Mouse (Mus musculus): ENCODE results near the gene Nccrp1.

Nccrp1 gene

DNA sequence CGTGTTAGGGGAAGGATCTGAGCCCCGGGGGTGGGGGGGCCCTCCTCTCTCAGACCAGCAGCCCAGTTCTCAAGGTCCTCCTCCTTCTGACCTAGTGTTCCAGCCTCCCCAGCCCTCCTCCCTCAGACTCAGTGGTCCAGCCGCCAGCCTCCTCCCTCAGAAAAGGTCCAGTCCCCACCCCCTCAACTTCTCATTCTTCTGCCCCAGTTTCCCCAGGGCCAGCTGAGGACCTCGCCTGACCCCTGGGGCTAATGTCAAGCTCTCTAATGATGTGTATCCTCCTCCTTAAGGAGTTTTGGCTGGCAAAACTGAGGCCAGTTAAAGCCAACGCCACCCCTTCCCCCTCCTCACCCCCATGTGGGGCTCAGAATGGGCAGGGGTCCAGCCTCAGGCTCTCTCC is at the start of gene Nccrp1:
Nccrp1 (minus strand) TSS at position 101 of the 400 bp plus-strand sequence.
- no peak for DNase-seq

DNA sequence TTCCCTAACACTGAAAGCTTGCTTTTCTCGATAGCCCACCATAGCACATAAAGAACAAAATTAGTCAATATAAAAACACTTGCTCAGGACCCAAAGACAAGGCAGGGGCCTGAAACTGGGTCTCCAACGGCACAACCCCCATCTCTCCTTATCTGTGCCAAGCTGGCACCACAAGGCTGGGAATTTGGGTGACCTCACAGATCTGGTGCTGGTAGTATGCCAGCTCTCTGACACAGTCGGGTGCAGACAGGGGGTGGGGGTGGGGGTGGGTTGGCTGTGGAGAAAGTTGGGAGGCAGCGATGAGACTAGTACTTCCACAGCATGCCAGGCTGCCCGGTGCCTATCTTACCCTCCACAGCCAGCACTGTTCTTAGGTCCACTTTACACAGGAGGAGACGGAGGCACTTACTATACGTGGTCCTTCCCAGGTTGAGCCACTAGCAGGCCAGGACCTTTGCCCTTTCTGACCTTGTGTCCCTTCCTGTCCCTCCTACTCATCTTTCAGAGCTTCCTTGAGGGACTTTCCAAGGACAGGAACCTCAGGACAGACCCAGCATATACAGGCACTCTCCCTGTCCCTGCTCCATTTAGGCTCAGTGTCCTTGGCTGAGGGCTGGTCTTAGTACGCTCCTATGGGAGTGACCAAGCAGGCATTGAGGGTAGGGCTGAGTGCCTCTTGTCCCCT is 48.8 kb upstream of the Nccrp1 start:
- no peak for DNase-seq

- no peak for DNase-seq
Measured at GRCm38 (mm10) chr7:28593206-28594111, 46.4 kb upstream of the Nccrp1 start.

- no peak for DNase-seq
Measured at GRCm38 (mm10) chr7:28591862-28592261, 44.8 kb upstream of the Nccrp1 start.

DNA sequence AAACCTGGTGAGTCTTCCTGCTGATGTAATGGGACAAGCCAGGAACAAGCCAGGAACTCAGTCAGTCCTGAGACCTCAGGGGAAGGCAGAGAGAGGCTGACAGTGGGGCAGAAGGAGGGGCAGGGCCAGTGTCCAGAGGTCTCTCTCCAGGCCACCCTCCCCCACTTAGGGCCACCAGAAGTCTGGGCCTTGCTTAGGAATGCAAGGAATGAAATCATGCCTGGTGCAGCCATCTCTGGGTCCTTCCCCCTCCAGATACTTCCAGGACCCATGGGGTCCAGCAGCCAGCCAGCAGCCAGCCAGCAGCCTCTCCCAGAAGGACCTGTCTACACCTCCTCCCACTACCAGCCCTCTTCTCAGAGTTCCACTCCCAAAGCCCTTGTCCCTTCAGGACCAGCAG is 40.6 kb upstream of the Nccrp1 start:
- no peak for DNase-seq

DNA sequence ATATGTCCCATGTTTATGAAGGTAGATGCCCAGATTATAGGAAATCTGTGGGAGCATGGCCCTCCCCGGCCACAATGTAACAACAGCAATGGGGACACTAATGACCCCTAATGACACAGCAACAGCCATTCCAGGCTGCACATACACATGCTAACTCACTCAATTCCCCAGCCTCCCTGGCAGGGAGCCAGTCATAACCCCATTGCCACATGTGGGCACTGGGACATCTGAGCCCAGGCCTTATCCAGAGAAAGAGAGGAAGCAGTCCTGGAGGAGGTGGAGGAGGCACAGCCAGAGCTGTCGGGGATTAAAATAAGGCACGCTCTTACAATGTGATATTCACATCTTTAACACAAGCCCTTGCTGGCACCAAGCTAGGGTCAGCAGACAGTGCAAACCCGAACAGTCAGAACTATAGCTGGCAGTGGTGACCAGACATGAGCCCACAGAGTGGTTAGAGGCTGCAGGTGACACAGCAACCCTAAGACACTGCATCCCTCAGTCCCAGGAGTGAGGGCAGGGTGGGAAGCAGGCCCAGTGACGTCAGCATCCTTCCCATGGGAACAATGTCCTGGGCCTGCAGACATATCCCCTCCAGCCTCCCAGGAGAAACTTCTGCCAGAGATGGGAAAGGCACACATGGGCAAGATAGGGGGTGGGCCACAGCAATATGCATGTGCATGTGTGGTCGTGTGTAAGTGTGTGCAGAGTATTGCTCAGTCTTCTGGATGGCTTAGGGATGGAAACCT is 39.8 kb upstream of the Nccrp1 start:
- DNase-seq: no peak

GRCm38 (mm10) chr7:28585001-28585400 is 37.9 kb upstream of the Nccrp1 start:
- DNase-seq: no peak

DNA sequence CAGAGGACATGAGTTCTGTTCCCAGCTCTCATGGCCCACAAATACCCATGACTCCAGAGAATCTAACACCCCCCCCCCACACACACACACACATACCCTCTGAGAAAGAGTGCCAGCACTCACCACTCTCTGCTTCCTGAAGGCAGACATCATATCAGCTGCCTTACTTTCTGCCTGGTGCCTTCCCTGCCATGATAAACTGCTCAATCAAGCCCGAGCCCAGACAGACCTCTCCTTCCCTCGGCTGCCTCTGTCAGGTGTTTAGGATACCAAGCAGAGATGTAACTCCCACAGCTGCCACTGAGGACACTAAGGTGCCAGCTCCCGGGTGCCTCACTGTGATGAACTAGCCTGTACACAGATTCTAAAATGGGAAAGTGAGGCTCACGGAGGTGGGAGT is 37.4 kb upstream of the Nccrp1 start:
- no peak for DNase-seq

- DNase-seq: no peak
Measured at GRCm38 (mm10) chr7:28583570-28584344, 36.7 kb upstream of the Nccrp1 start.

DNA sequence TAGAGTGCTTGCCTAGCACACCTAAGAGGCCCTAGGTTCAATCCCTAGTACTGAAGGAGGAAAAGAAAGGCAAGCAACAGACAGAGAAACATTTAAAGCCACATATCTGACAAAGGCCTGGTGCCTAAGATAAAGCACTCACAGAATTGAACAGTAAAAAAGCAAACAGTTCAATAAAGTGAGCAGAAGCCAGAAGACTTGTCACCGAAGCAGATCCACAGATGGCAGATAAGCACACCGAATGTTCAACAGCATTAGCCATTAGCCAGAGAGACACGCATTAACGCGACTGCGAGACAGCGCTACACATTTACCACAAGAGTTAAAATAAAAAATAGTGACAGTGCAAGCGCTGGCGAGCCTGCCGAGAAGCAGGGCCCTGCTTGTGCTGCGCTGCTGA is 35.8 kb upstream of the Nccrp1 start:
- no peak for DNase-seq

- DNase-seq: peak; percentile 28
Measured at GRCm38 (mm10) chr7:28581721-28582120, 34.7 kb upstream of the Nccrp1 start.

DNA sequence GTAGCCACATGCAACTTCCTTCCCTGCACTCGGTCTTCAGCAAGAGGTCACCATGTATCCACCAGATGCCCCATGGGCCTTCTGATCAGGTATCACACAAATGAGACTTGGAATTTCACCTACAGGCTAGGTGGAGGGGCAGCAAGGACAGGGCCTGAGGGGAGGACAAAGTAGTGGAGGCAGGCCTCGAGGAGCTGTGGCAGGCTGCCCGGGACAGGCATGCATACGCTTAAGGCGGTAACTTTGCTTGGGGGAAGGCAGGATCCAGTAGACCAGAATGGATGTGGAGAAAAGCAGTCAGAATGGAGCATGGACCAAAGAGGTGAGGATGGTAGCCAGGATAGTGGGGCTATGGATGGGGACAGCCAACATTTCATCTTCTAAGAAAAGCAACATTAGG is 32.8 kb upstream of the Nccrp1 start:
- DNase-seq: no peak

- DNase-seq: no peak
Measured at GRCm38 (mm10) chr7:28578543-28579053, 31.5 kb upstream of the Nccrp1 start.

DNA sequence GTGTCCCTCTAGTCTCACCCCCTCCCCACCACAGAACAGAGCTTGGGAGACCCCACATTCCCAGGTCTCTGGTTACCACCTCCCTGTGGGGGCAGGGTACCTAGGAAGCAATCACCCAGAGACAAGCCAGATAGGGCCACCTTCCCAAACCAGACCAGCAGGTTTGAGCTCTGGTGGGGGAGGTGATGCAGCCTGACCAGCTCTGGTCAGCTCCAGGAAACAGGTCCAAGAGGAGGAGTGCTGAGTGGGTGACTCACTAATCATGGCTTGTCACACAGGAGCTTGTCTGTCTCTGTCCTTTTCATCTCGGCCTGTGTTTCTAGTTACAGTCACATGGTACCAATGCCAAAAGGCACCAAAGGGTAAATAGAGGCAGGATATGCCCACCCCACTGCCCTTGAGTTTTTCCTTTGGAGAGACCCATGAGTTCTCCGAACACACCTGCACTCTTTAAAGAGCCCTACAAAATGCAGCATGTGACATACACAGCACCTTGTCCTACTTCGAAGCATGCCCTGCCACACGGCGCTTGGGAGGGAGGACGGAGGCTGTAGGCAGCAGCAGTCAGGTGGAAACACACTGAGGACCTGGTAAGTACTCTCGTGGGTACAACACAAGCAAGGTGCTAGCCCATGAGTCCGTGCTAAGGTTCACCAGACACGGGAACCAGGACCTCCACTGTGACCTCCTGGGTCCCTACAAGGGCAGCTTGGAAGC is 30.9 kb upstream of the Nccrp1 start:
- DNase-seq: no peak

DNA sequence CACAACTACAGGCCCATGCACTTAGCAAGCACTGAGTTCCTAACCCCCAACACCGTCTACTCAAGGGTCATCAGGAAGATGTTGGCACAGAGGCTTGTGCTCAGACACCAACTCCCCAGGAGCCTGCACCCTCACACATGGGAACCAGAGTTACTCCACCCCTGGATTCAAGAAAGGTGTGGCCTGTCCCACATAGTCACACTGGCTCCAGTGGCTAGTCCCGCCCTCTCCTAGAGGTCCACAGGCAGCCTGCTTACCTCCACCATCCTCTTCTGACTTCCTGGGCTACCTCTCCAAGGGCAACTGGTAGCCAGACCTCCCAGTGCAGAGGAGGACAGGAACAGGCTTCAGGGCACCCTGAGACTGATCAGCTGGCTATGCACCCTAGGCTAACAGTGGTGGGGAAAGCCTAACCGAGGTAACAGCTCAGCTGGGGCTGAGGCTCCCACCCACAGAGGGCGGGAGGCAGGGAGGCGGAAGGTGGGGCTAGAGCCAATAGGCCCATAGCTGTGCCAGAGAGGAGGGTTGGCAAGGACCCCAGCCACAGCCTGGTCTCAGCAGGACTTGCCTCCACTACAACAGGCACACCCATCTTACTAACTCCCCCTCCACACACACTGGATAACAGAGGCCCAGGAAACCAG is 29.3 kb upstream of the Nccrp1 start:
- DNase-seq: no peak

DNA sequence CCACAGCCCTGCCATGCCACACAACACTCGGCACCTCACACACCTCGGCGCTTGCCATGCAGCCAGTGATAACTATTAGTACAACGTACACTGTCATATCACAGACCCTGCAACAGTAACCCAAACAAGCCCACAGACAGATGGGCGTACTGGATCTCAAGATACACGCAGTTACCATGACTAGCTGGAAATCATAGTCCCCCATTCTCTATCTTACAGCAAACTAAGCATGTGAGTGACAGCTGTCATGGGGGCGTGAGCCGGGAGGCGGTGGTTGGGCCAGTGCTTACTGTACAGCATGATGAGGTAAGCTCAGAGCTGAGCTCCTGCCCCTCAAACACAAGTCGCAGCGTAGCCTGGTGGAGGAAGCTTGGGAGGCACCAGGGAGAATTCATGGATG is 28.5 kb upstream of the Nccrp1 start:
- DNase-seq: no peak

DNA sequence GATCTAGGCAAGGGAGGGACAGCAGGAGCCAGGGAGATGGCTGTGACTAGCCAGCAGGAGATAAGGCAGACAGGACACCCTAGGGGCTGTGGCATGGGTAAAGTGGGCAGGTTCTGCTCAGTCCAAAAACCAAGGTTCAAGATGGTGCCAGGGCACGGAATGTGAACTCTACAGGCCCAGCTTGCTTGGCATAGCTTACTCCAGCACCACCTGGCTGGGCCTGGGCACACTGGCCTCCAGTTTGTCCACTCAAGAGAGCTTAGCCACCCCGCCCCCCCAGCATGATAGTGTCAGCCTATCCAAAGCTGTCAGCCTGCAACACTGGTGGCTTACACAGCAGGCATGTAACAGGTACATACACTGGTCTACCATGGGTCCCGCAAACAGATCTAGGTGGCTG is 26.2 kb upstream of the Nccrp1 start:
- no peak for DNase-seq

DNA sequence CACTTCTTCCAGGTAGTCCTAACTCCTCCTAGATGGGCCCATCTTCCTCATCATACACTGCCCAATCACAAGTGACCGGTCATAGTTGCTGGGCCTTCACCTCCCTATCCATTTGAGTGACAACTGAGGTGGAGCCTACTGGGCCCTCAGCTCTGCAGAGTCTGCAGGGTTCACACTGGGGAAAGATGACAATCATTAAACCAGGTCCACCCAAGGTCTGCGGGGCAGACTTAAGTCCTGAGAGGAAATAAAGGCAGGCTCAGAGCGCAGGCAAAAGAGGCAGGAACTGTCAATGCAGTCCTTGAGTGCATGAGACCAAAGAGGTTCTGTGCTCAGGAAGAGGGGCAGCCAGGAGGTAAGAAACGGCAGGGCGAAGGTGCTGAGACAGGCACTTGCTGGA is 25.6 kb upstream of the Nccrp1 start:
- DNase-seq: no peak

DNA sequence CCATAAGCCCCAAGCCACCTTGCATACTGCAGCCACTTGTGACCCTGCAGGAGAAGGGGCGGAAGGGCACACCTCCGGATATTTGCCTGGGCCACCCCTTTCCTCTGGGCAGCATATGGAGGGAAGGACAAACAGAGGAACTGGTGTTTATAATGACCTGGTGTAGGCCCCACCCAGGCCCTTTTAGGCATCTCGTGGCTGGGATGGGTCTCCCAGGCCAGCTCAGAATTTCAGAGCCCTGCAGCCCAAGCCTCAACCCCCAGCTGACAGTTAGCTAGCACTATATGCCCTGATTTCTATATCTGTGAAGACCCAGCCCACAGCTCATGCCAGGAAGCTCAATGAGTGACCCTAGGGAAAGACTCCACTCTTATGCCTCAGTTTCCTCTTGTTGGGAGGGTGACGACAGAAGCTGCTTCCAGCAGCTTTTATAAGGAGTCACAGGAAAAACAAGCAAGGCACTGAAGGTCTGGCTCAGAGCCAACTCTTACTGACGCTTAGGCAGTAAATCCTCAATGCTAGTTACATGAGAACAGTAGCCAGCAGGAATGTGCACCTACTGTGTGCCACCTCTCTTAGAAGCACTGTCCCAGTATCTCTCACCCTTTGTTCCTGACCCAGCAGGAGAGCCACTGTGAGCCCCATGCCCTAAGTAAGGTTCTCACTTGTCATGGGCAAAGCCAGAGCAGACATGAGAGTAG is 24.1 kb upstream of the Nccrp1 start:
- no peak for DNase-seq

- DNase-seq: no peak
Measured at GRCm38 (mm10) chr7:28570291-28570981, 23.4 kb upstream of the Nccrp1 start.

Measured in thymus, postnatal 25 days (tissue).